Mouse (Mus musculus) embryonic fibroblast, embryonic 13.5 days (primary cell): ENCODE measurements around the gene Eml6.

Experiments
- CTCF ChIP-seq: IDR thresholded peaks from 2 replicates; pipeline ENCODE4 v1.5.1; 2011; ENCODE audit warnings: mild to moderate bottlenecking, control low read depth, low read length, moderate library complexity, borderline replicate concordance; ENCODE audit not compliant: insufficient read depth
- POLR2A ChIP-seq: IDR thresholded peaks from 2 replicates; pipeline ENCODE4 v1.6.1; 2011; ENCODE audit warnings: low read depth, mild to moderate bottlenecking, control low read depth, low read length, moderate library complexity

- TF ChIP-seq CTCF: no peak
- no peak for TF ChIP-seq POLR2A
Measured at GRCm38 (mm10) chr11:29766313-29766982, 259.4 kb downstream of the Eml6 start.
